Mouse (Mus musculus) lung, postnatal 0 days (tissue): Measurements from ENCODE around the gene Lman1l.

Experiments
- CTCF ChIP-seq: IDR thresholded peaks from 2 replicates; pipeline ENCODE4 v1.5.1; 2016; ENCODE audit warnings: antibody characterized with exemption, mild to moderate bottlenecking
- EP300 ChIP-seq: IDR thresholded peaks from 2 replicates; pipeline ENCODE4 v1.6.1; 2016; ENCODE audit warnings: antibody characterized with exemption, mild to moderate bottlenecking, control low read depth

DNA sequence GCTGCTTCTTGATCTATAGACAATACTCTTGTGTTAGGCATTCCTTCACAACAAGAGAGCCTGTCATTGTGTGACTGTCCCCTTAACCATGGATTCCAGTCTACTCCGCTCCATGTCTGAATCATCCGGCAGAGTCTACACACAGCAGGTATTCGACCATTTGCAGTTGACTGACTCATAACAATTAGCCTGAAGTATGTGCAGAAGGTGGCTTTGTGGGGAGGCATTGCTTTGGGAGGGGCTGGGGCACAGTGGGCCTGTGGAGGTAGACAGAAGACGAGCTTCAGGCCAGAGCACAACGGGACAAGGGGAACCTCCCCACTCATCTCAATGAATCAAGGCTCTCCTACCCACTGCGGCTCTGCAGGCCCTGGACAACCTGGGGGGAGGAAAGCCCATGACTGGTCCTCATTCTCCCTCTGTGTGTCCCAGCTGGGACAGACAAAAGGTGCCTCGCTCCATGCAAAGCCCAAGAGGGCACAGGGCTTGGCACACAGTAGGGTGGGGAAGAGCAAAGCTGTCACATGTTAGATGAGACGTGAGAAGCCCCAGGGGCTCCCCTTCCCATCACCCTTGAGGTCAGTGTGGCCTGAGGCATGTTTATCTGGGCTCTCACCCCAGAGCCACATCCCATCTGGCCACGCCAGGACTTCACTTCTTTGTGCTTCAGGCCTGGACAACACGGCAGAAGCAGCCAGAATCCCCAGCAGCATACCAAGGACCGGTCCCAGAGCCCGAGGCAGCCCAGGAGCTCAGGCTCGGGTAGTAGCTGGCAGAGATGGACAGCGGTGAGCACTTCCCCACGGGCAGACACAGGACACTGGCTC lies 5.3 kb upstream of the Lman1l start:
- TF ChIP-seq CTCF (no peak), EP300 (no peak)
